Mouse (Mus musculus) E14TG2a.4 (cell line): Measurements from ENCODE around the gene Hey2.

Experiments
- CTCF ChIP-seq: conservative IDR thresholded peaks from 2 replicates; pipeline ENCODE4 v1.5.1; 2014; ENCODE audit warnings: low read length
- NANOG ChIP-seq: IDR thresholded peaks from 2 replicates; pipeline ENCODE4 v1.6.1; 2014; ENCODE audit warnings: borderline replicate concordance, low read length, mixed read lengths
- POU5F1 ChIP-seq: IDR thresholded peaks from 2 replicates; pipeline ENCODE4 v1.6.1; 2014; ENCODE audit warnings: low read length, borderline replicate concordance

GRCm38 (mm10) chr10:30843438-30844190 is 1.0 kb upstream of the Hey2 start:
- no peak for TF ChIP-seq CTCF
- no peak for TF ChIP-seq POU5F1
- TF ChIP-seq NANOG = no peak
